ENCODE assay signal across 8 mouse cellular contexts in the genomic region with DNA sequence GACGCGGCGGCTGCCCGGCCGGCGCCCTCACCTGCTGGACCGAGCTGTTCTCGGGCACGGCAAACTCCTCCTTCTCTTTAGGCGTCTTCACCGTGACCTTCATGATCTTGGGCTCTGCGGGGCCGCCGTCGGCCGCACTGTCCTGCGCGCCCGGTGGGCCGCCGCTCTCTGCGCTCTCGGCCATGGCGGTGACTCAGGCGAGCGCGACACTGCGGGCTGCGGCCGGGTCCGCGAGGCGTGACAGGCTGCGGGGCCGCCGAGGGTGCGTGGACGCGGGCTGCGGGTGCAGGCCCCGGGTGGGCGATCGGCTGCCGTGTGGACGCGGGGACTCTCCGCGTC. TPM values are rescaled to one million over a fixed set of nuclear protein-coding genes. Genes with fewer than 3 reads are reported as not detected.
DNase-seq lines count a peak whose midpoint lies in the region; ATAC-seq and TF ChIP-seq lines count a peak whose summit lies in the region.

No protein-coding gene starts in this region.

- H3K9ac ChIP-seq in kidney, embryonic 14.5 days (ENCODE audit: low read depth, low read length): peak overlapping the region; percentile 97
- H3K9ac ChIP-seq in hindbrain, embryonic 12.5 days: peak overlapping the region; percentile 99
- H3K9ac ChIP-seq in midbrain, embryonic 14.5 days (replicated peaks; ENCODE audit: low read length): peak overlapping the region; percentile 90

- TF ChIP-seq CTCF in bone marrow, adult 2 months (IDR thresholded peaks at IDR 0.05; ENCODE audit: control insufficient read depth, insufficient read depth, low read length): no peak

- under 1% methylated on average over 41 of the region's 48 CpGs for WGBS in kidney, embryonic 14.5 days
- WGBS in bone marrow, adult 2 months: 2% methylated on average over 48 of the region's 48 CpGs
- 0% methylated on average over 38 of the region's 48 CpGs for WGBS in hindbrain, embryonic 12.5 days
- WGBS in midbrain, embryonic 14.5 days: 0% methylated on average over 37 of the region's 48 CpGs

- DNase-seq in kidney, postnatal 25 days: no peak
- no peak for DNase-seq in midbrain, embryonic 14.5 days
- no peak for DNase-seq in urinary bladder, adult 2 months (ENCODE audit: low spot score)
- no peak for DNase-seq in cerebellum, postnatal 14 days

- TF ChIP-seq POLR2A in bone marrow, adult 2 months (IDR thresholded peaks at IDR 0.05; ENCODE audit: borderline replicate concordance, control insufficient read depth, low read depth, low read length): no peak

- H3K36me3 ChIP-seq in kidney, embryonic 14.5 days (ENCODE audit: control insufficient read depth, insufficient read depth, low read length): no peaks in the 10 kb centered on the region
- no peaks in the 10 kb centered on the region for H3K36me3 ChIP-seq in hindbrain, embryonic 12.5 days
- H3K36me3 ChIP-seq in midbrain, embryonic 14.5 days (ENCODE audit: control insufficient read depth, insufficient read depth, low read length): no peaks in the 10 kb centered on the region

- peak overlapping the region; percentile 99 for H3K4me3 ChIP-seq in kidney, embryonic 14.5 days (ENCODE audit: low read length)
- H3K4me3 ChIP-seq in bone marrow, adult 2 months (replicated peaks; ENCODE audit: control insufficient read depth, low read depth, low read length): peak overlapping the region; percentile 59
- H3K4me3 ChIP-seq in hindbrain, embryonic 12.5 days: peak overlapping the region; percentile 95
- H3K4me3 ChIP-seq in midbrain, embryonic 14.5 days (replicated peaks; ENCODE audit: low read depth, low read length): peak overlapping the region; percentile 100

- peaks cover 26% of the 10 kb centered on the region for H3K4me1 ChIP-seq in kidney, embryonic 14.5 days (ENCODE audit: control insufficient read depth, insufficient read depth, low read length)
- H3K4me1 ChIP-seq in bone marrow, adult 2 months (ENCODE audit: control insufficient read depth, insufficient read depth, low read length): peaks cover 2% of the 10 kb centered on the region; the same call in 1 of the 2 replicates
- peaks cover 32% of the 10 kb centered on the region for H3K4me1 ChIP-seq in hindbrain, embryonic 12.5 days
- peaks cover 25% of the 10 kb centered on the region for H3K4me1 ChIP-seq in midbrain, embryonic 14.5 days (ENCODE audit: control insufficient read depth, insufficient read depth, low read length)

- H3K27ac ChIP-seq in kidney, embryonic 14.5 days (ENCODE audit: low read depth, low read length): peak overlapping the region; percentile 74
- H3K27ac ChIP-seq in bone marrow, adult 2 months (ENCODE audit: control insufficient read depth, insufficient read depth, low read depth, low read length, poor library complexity): peak overlapping the region; percentile 20
- peak overlapping the region; percentile 83 for H3K27ac ChIP-seq in hindbrain, embryonic 12.5 days
- H3K27ac ChIP-seq in midbrain, embryonic 14.5 days (replicated peaks; ENCODE audit: low read depth, low read length): peak overlapping the region; percentile 93

- no peaks in the 10 kb centered on the region for H3K9me3 ChIP-seq in kidney, embryonic 14.5 days (ENCODE audit: control insufficient read depth, low read length)
- no peaks in the 10 kb centered on the region for H3K9me3 ChIP-seq in hindbrain, embryonic 12.5 days (replicated peaks)
- H3K9me3 ChIP-seq in midbrain, embryonic 14.5 days (ENCODE audit: control insufficient read depth, low read length): no peaks in the 10 kb centered on the region

- peak; percentile 85 for ATAC-seq in kidney, embryonic 14.5 days (ENCODE audit: low FRiP score, low TSS enrichment)
- ATAC-seq in hindbrain, embryonic 12.5 days (ENCODE audit: low FRiP score): peak; percentile 88
- ATAC-seq in midbrain, embryonic 14.5 days (ENCODE audit: low FRiP score, low TSS enrichment): no peak; the same call in 1 of the 2 replicates
- ATAC-seq in monocyte, adult 5-6 weeks (replicated peaks; ENCODE audit: insufficient number of reproducible peaks, low FRiP score, low TSS enrichment, poor library complexity, severe bottlenecking): no peak; the same call in 1 of the 2 replicates

- peak overlapping the region; percentile 86 for H3K4me2 ChIP-seq in kidney, embryonic 14.5 days (replicated peaks; ENCODE audit: low read depth, low read length)
- H3K4me2 ChIP-seq in hindbrain, embryonic 12.5 days (replicated peaks): peak overlapping the region; percentile 85
- H3K4me2 ChIP-seq in midbrain, embryonic 14.5 days (ENCODE audit: low read length): peak overlapping the region; percentile 83

- H3K27me3 ChIP-seq in kidney, embryonic 14.5 days (ENCODE audit: control insufficient read depth, insufficient read depth, low read length): no peaks in the 10 kb centered on the region
- no peaks in the 10 kb centered on the region for H3K27me3 ChIP-seq in hindbrain, embryonic 12.5 days
- H3K27me3 ChIP-seq in midbrain, embryonic 14.5 days (ENCODE audit: control insufficient read depth, insufficient read depth, low read length): no peaks in the 10 kb centered on the region

RNA-seq across cellular contexts. Expression of gene Ubqln1, which starts 0.2 kb away (rescaled TPM):
- polyA plus RNA-seq in kidney, embryonic 14.5 days (2014; fragmentation: Nextera tagmentation; extraction: Ambion mirVana): 60.8 and 98.7 TPM in 2 replicates
- polyA plus RNA-seq in bone marrow, adult 2 months (2011; ENCODE audit: insufficient read depth, insufficient read length, low replicate concordance, missing spikeins): 20.9 and 31.6 TPM in 2 replicates
- 161 and 169 TPM in 2 replicates for polyA plus RNA-seq in hindbrain, embryonic 12.5 days (2016; fragmentation: Nextera tagmentation; extraction: Ambion mirVana)
- polyA plus RNA-seq in midbrain, embryonic 14.5 days (2014; fragmentation: Nextera tagmentation; extraction: Ambion mirVana): 100 and 112 TPM in 2 replicates
- 52.2 and 56.8 TPM in 2 replicates for polyA plus RNA-seq in urinary bladder, adult 2 months (2012; rRNA removed)
- total RNA-seq in monocyte, adult 5-6 weeks (2017): 45.1 to 61.2 TPM (median 45.8 TPM) in 3 replicates

RNA-seq across cellular contexts. Expression of gene Idnk, which starts 57.8 kb away (rescaled TPM):
- 33.4 and 41.8 TPM in 2 replicates for polyA plus RNA-seq in kidney, embryonic 14.5 days (2014; fragmentation: Nextera tagmentation; extraction: Ambion mirVana)
- 42.7 and 86.0 TPM in 2 replicates for polyA plus RNA-seq in bone marrow, adult 2 months (2011; ENCODE audit: insufficient read depth, insufficient read length, low replicate concordance, missing spikeins)
- 62.0 and 68.1 TPM in 2 replicates for polyA plus RNA-seq in hindbrain, embryonic 12.5 days (2016; fragmentation: Nextera tagmentation; extraction: Ambion mirVana)
- polyA plus RNA-seq in midbrain, embryonic 14.5 days (2014; fragmentation: Nextera tagmentation; extraction: Ambion mirVana): 59.7 TPM in 2 replicates
- 35.3 and 38.1 TPM in 2 replicates for polyA plus RNA-seq in urinary bladder, adult 2 months (2012; rRNA removed)
- total RNA-seq in monocyte, adult 5-6 weeks (2017): 42.7 to 88.2 TPM (median 44.6 TPM) in 3 replicates

Comparison
In these comparisons a context has a peak if more than half of its experiments do, and no peak if none do; other contexts are left out.
1. ATAC-seq: peak in kidney, embryonic 14.5 days (single experiment) and hindbrain, embryonic 12.5 days (single experiment); none in midbrain, embryonic 14.5 days (single experiment) and monocyte, adult 5-6 weeks (single experiment).
2. H3K27ac ChIP-seq: peak in every context shown above with its lines; median percentile 93 in midbrain, embryonic 14.5 days; 83 in hindbrain, embryonic 12.5 days; 74 in kidney, embryonic 14.5 days; 20 in bone marrow, adult 2 months.
3. Peak in every context shown above with its lines, with median percentiles within 50 percentile points of each other: H3K4me2 ChIP-seq, H3K4me3 ChIP-seq and H3K9ac ChIP-seq.